Mouse (Mus musculus) testis, postnatal 10 days (tissue): ENCODE measurements around the gene Ppm1l.

Experiments used
- DNase-seq: peaks from one replicate; pipeline ENCODE4 v3.0.0; 2021; ENCODE audit warnings: low spot score

Ppm1l gene

GRCm38 (mm10) chr3:69333819-69334218, 17.2 kb downstream of the Ppm1l start:
- DNase-seq, result no peak

GRCm38 (mm10) chr3:69340486-69340885, 23.8 kb downstream of the Ppm1l start:
- DNase-seq, result no peak

- DNase-seq, result no peak
These were observed 24.3 kb downstream of the Ppm1l start for GRCm38 (mm10) chr3:69340971-69341370.

- no peak for DNase-seq
These were observed 24.9 kb downstream of the Ppm1l start for GRCm38 (mm10) chr3:69341514-69341913.

- DNase-seq, result no peak
These were observed 25.7 kb downstream of the Ppm1l start for GRCm38 (mm10) chr3:69342247-69342921.

GRCm38 (mm10) chr3:69343124-69343523, 26.5 kb downstream of the Ppm1l start:
- DNase-seq, result no peak

GRCm38 (mm10) chr3:69346514-69346913, 29.9 kb downstream of the Ppm1l start:
- no peak for DNase-seq

- DNase-seq, result no peak
These were observed 31.7 kb downstream of the Ppm1l start for GRCm38 (mm10) chr3:69348197-69348920.

- DNase-seq, result no peak
These were observed 32.2 kb downstream of the Ppm1l start for GRCm38 (mm10) chr3:69348921-69349237.

GRCm38 (mm10) chr3:69349973-69350372, 33.3 kb downstream of the Ppm1l start:
- DNase-seq, result no peak

GRCm38 (mm10) chr3:69352194-69352593, 35.5 kb downstream of the Ppm1l start:
- DNase-seq, result no peak

GRCm38 (mm10) chr3:69354681-69355080, 38.0 kb downstream of the Ppm1l start:
- DNase-seq, result no peak

GRCm38 (mm10) chr3:69356078-69356665, 39.5 kb downstream of the Ppm1l start:
- DNase-seq, result no peak

- DNase-seq, result no peak
These were observed 40.1 kb downstream of the Ppm1l start for GRCm38 (mm10) chr3:69356781-69357180.

GRCm38 (mm10) chr3:69357897-69358619, 41.4 kb downstream of the Ppm1l start:
- DNase-seq, result no peak

- DNase-seq, result no peak
These were observed 41.9 kb downstream of the Ppm1l start for GRCm38 (mm10) chr3:69358620-69358964.

GRCm38 (mm10) chr3:69360263-69360895, 43.7 kb downstream of the Ppm1l start:
- DNase-seq, result no peak

- DNase-seq, result no peak
These were observed 45.1 kb downstream of the Ppm1l start for GRCm38 (mm10) chr3:69361487-69362349.

GRCm38 (mm10) chr3:69362350-69362790, 45.7 kb downstream of the Ppm1l start:
- DNase-seq, result no peak

GRCm38 (mm10) chr3:69362906-69363305, 46.2 kb downstream of the Ppm1l start:
- DNase-seq, result no peak

GRCm38 (mm10) chr3:69364151-69364550, 47.5 kb downstream of the Ppm1l start:
- DNase-seq, result no peak
